10 mouse cellular contexts compared by ENCODE assay signal in genomic region chr19:5695849-5696462, GRCm38 (mm10). TPM values are rescaled to one million over a fixed set of nuclear protein-coding genes. Genes with fewer than 3 reads are reported as not detected.
DNase-seq lines count a peak whose midpoint lies in the region; ATAC-seq lines count a peak whose summit lies in the region.
"Had no signal": no experiment of that assay in that cellular context is flagged by ENCODE, and none has a peak within 500 bp of the region (broad histone marks: within the 10 kb centered on the region; RNA-seq: fewer than 3 reads in every experiment).

No protein-coding gene starts in this region.

- peak overlapping the region; percentile 7; the same call in 1 of the 2 replicates for H3K4me2 ChIP-seq in heart, embryonic 16.5 days (ENCODE audit: low read depth, low read length)
- H3K4me2 ChIP-seq in hindbrain, embryonic 12.5 days (replicated peaks): peak overlapping the region; percentile 54
- peak overlapping the region; percentile 48 for H3K4me2 ChIP-seq in neural tube, embryonic 11.5 days (ENCODE audit: low read depth)
- H3K4me2 ChIP-seq: liver, embryonic 15.5 days had no signal

- H3K27me3 ChIP-seq in heart, embryonic 16.5 days (ENCODE audit: control insufficient read depth, insufficient read depth, low read length): no peaks in the 10 kb centered on the region
- peaks cover 8% of the 10 kb centered on the region; the same call in 1 of the 2 replicates for H3K27me3 ChIP-seq in hindbrain, embryonic 12.5 days
- no peaks in the 10 kb centered on the region for H3K27me3 ChIP-seq in neural tube, embryonic 11.5 days (ENCODE audit: control insufficient read depth, insufficient read depth, low read length)
- H3K27me3 ChIP-seq: liver, embryonic 15.5 days had no signal

- no peak for DNase-seq in heart, adult 8-10 months (ENCODE audit: low spot score)
- DNase-seq in embryo, embryonic 10.5 days (ENCODE audit: low spot score): peak; percentile 74
- peak; percentile 57 for DNase-seq in neural tube, embryonic 11.5 days (ENCODE audit: low spot score)
- no peak for DNase-seq in left cerebral cortex, adult 8-10 months (ENCODE audit: low spot score in 2 of 2)
- no peak for DNase-seq in thymus, postnatal 10 days (ENCODE audit: low spot score in 2 of 2)
- no peak for DNase-seq in adrenal gland, postnatal 4 days (ENCODE audit: low spot score in 2 of 2)
- DNase-seq: heart, adult 2 months had no signal

- WGBS in heart, embryonic 16.5 days: 38% methylated on average over 41 of the region's 41 CpGs
- 11% methylated on average over 41 of the region's 41 CpGs for WGBS in hindbrain, embryonic 12.5 days
- 6% methylated on average over 41 of the region's 41 CpGs for WGBS in neural tube, embryonic 11.5 days

- peaks cover 6% of the 10 kb centered on the region for H3K4me1 ChIP-seq in heart, embryonic 16.5 days (ENCODE audit: control insufficient read depth, insufficient read depth, low read length)
- peaks cover 42% of the 10 kb centered on the region for H3K4me1 ChIP-seq in hindbrain, embryonic 12.5 days
- peaks cover 15% of the 10 kb centered on the region for H3K4me1 ChIP-seq in neural tube, embryonic 11.5 days (ENCODE audit: control insufficient read depth, insufficient read depth, low read length)

- ATAC-seq in heart, embryonic 16.5 days (replicated peaks; ENCODE audit: extremely low read depth, insufficient read depth, low FRiP score): no peak
- ATAC-seq in hindbrain, embryonic 12.5 days (ENCODE audit: low FRiP score): no peak
- ATAC-seq in neural tube, embryonic 11.5 days (ENCODE audit: insufficient read depth, low FRiP score, low TSS enrichment): peak; percentile 45; the same call in 1 of the 2 replicates

- H3K36me3 ChIP-seq in heart, embryonic 16.5 days (ENCODE audit: control insufficient read depth, insufficient read depth): peaks cover 49% of the 10 kb centered on the region
- H3K36me3 ChIP-seq in hindbrain, embryonic 12.5 days: peaks cover 76% of the 10 kb centered on the region
- H3K36me3 ChIP-seq in neural tube, embryonic 11.5 days (ENCODE audit: control insufficient read depth, insufficient read depth, low read length): peaks cover 18% of the 10 kb centered on the region

- H3K27ac ChIP-seq in heart, embryonic 16.5 days (ENCODE audit: low read length): no peak overlapping the region
- H3K27ac ChIP-seq in hindbrain, embryonic 12.5 days: no peak overlapping the region
- H3K27ac ChIP-seq in neural tube, embryonic 11.5 days (ENCODE audit: low read depth, low read length): no peak overlapping the region
- H3K27ac ChIP-seq: heart, adult 2 months; liver, embryonic 15.5 days had no signal

- no peak overlapping the region for H3K9ac ChIP-seq in heart, embryonic 16.5 days (ENCODE audit: low read length)
- peak overlapping the region; percentile 33; the same call in 1 of the 2 replicates for H3K9ac ChIP-seq in hindbrain, embryonic 12.5 days
- H3K9ac ChIP-seq in neural tube, embryonic 11.5 days (ENCODE audit: low read length): peak overlapping the region; percentile 33; the same call in 1 of the 2 replicates
- H3K9ac ChIP-seq: liver, embryonic 15.5 days had no signal

- no peaks in the 10 kb centered on the region for H3K9me3 ChIP-seq in heart, embryonic 16.5 days (replicated peaks; ENCODE audit: control insufficient read depth, low read length)
- no peaks in the 10 kb centered on the region for H3K9me3 ChIP-seq in hindbrain, embryonic 12.5 days (replicated peaks)
- no peaks in the 10 kb centered on the region for H3K9me3 ChIP-seq in neural tube, embryonic 11.5 days (ENCODE audit: control insufficient read depth, low read length)
- H3K9me3 ChIP-seq: liver, embryonic 15.5 days had no signal

- H3K4me3 ChIP-seq in heart, embryonic 16.5 days (ENCODE audit: low read length): no peak overlapping the region
- H3K4me3 ChIP-seq in hindbrain, embryonic 12.5 days: peak overlapping the region; percentile 27
- peak overlapping the region; percentile 20; the same call in 1 of the 2 replicates for H3K4me3 ChIP-seq in neural tube, embryonic 11.5 days (ENCODE audit: low read depth, low read length)
- H3K4me3 ChIP-seq: heart, adult 2 months; liver, embryonic 15.5 days had no signal

RNA-seq across cellular contexts. Expression of gene Pcnx3, which starts 7.2 kb away (rescaled TPM):
- polyA plus RNA-seq in heart, embryonic 16.5 days (2015; fragmentation: Nextera tagmentation; extraction: Ambion mirVana): 11.5 and 13.4 TPM in 2 replicates
- 10 to 100 TPM; 18.0 to 21.9 (median 19.8) TPM for total RNA-seq in heart, adult 8-10 months (2022)
- polyA plus RNA-seq in hindbrain, embryonic 12.5 days (2016; fragmentation: Nextera tagmentation; extraction: Ambion mirVana): 34.6 and 35.0 TPM in 2 replicates
- 26.9 and 27.7 TPM in 2 replicates for polyA plus RNA-seq in neural tube, embryonic 11.5 days (2014; fragmentation: Nextera tagmentation; extraction: Ambion mirVana)
- 10 to 100 TPM; 74.4 to 86.8 (median 80.3) TPM for total RNA-seq in left cerebral cortex, adult 8-10 months (2022)
- 100 to 1,000 TPM; 117 to 123 TPM for total RNA-seq in adrenal gland, postnatal 4 days (2021)

RNA-seq across cellular contexts. Expression of gene Map3k11, which starts 7.4 kb away (rescaled TPM):
- 24.4 and 26.8 TPM in 2 replicates for polyA plus RNA-seq in heart, embryonic 16.5 days (2015; fragmentation: Nextera tagmentation; extraction: Ambion mirVana)
- total RNA-seq in heart, adult 8-10 months (2022): 10 to 100 TPM; 22.1 to 24.1 (median 23.2) TPM
- 21.5 and 23.3 TPM in 2 replicates for polyA plus RNA-seq in hindbrain, embryonic 12.5 days (2016; fragmentation: Nextera tagmentation; extraction: Ambion mirVana)
- 21.0 and 22.0 TPM in 2 replicates for polyA plus RNA-seq in neural tube, embryonic 11.5 days (2014; fragmentation: Nextera tagmentation; extraction: Ambion mirVana)
- 10 to 100 TPM; 19.0 to 20.2 (median 19.7) TPM for total RNA-seq in left cerebral cortex, adult 8-10 months (2022)
- total RNA-seq in adrenal gland, postnatal 4 days (2021): 10 to 100 TPM; 56.9 to 57.4 TPM

RNA-seq across cellular contexts. Expression of gene Kcnk7, which starts 8.2 kb away (rescaled TPM):
- 0.18 and 0.24 TPM in 2 replicates for polyA plus RNA-seq in heart, embryonic 16.5 days (2015; fragmentation: Nextera tagmentation; extraction: Ambion mirVana)
- total RNA-seq in heart, adult 8-10 months (2022): not detected
- not detected in 2 replicates for polyA plus RNA-seq in hindbrain, embryonic 12.5 days (2016; fragmentation: Nextera tagmentation; extraction: Ambion mirVana)
- not detected in 2 replicates for polyA plus RNA-seq in neural tube, embryonic 11.5 days (2014; fragmentation: Nextera tagmentation; extraction: Ambion mirVana)
- under 1 TPM in 1 of 4 experiments, not detected in 3; 0.37 TPM for total RNA-seq in left cerebral cortex, adult 8-10 months (2022)
- total RNA-seq in adrenal gland, postnatal 4 days (2021): not detected
- total RNA-seq: heart, adult 2 months had no signal
- polyA plus RNA-seq: heart, adult 2 months had no signal

RNA-seq across cellular contexts. Expression of gene Ehbp1l1, which starts 30.2 kb away (rescaled TPM):
- polyA plus RNA-seq in heart, embryonic 16.5 days (2015; fragmentation: Nextera tagmentation; extraction: Ambion mirVana): 92.3 and 97.5 TPM in 2 replicates
- total RNA-seq in heart, adult 8-10 months (2022): 100 to 1,000 TPM; 145 to 158 (median 149) TPM
- 10.8 and 12.1 TPM in 2 replicates for polyA plus RNA-seq in hindbrain, embryonic 12.5 days (2016; fragmentation: Nextera tagmentation; extraction: Ambion mirVana)
- 5.1 and 6.8 TPM in 2 replicates for polyA plus RNA-seq in neural tube, embryonic 11.5 days (2014; fragmentation: Nextera tagmentation; extraction: Ambion mirVana)
- total RNA-seq in left cerebral cortex, adult 8-10 months (2022): 10 to 100 TPM; 15.8 to 22.9 (median 19.9) TPM
- total RNA-seq in adrenal gland, postnatal 4 days (2021): 10 to 100 TPM; 34.9 to 35.6 TPM

RNA-seq across cellular contexts. Expression of gene Sipa1, which starts 32.4 kb away (rescaled TPM):
- polyA plus RNA-seq in heart, embryonic 16.5 days (2015; fragmentation: Nextera tagmentation; extraction: Ambion mirVana): 23.5 and 24.9 TPM in 2 replicates
- total RNA-seq in heart, adult 8-10 months (2022): 10 to 100 TPM; 14.9 to 23.5 (median 17.8) TPM
- polyA plus RNA-seq in hindbrain, embryonic 12.5 days (2016; fragmentation: Nextera tagmentation; extraction: Ambion mirVana): 22.4 and 25.4 TPM in 2 replicates
- 17.0 and 19.3 TPM in 2 replicates for polyA plus RNA-seq in neural tube, embryonic 11.5 days (2014; fragmentation: Nextera tagmentation; extraction: Ambion mirVana)
- total RNA-seq in left cerebral cortex, adult 8-10 months (2022): 10 to 100 TPM; 12.5 to 20.7 (median 14.9) TPM
- total RNA-seq in adrenal gland, postnatal 4 days (2021): 10 to 100 TPM; 85.0 to 90.1 TPM

Comparison
In these comparisons a context has a peak if more than half of its experiments do, and no peak if none do; other contexts are left out.
1. DNase-seq: peak in embryo, embryonic 10.5 days (single experiment) and neural tube, embryonic 11.5 days (single experiment); none in heart, adult 8-10 months (single experiment), left cerebral cortex, adult 8-10 months (0 of 2), thymus, postnatal 10 days (0 of 2) and adrenal gland, postnatal 4 days (0 of 2).
2. Peak in every context shown above with its lines, with median percentiles within 50 percentile points of each other: H3K4me2 ChIP-seq.